Comparison of ENCODE assay signal across 8 mouse cellular contexts in genomic region chr19:12795511-12796327, GRCm38 (mm10). TPM values are rescaled to one million over a fixed set of nuclear protein-coding genes. Genes with fewer than 3 reads are reported as not detected.
DNase-seq lines count a peak whose midpoint lies in the region; ATAC-seq and TF ChIP-seq lines count a peak whose summit lies in the region.

Gene Zfp91 (minus strand): TSS chr19:12796126.
Gene Lpxn (plus strand): TSS chr19:12796193.

- no peak for TF ChIP-seq CTCF in E14TG2a.4 (conservative IDR thresholded peaks at IDR 0.05; ENCODE audit: low read length)
- no peak for TF ChIP-seq CTCF in heart, postnatal 0 days (IDR thresholded peaks at IDR 0.05; ENCODE audit: low read depth)
- no peak for TF ChIP-seq CTCF in testis, adult 2 months (IDR thresholded peaks at IDR 0.05; ENCODE audit: control insufficient read depth, insufficient read depth, insufficient replicate concordance, low read depth, low read length)

- TF ChIP-seq POLR2A in testis, adult 2 months (IDR thresholded peaks at IDR 0.05; ENCODE audit: control insufficient read depth, low read depth, low read length) = peak; percentile 81

- peak within 1 kb of the TSS; percentile 97 for H3K9ac ChIP-seq in forebrain, embryonic 12.5 days
- H3K9ac ChIP-seq in heart, postnatal 0 days (replicated peaks; ENCODE audit: low read depth, low read length) = peak within 1 kb of the TSS; percentile 100
- peak within 1 kb of the TSS; percentile 97 for H3K9ac ChIP-seq in liver, embryonic 16.5 days (ENCODE audit: low read depth, low read length)
- peak within 1 kb of the TSS; percentile 98 for H3K9ac ChIP-seq in neural tube, embryonic 13.5 days

- H3K4me3 ChIP-seq in E14TG2a.4 (replicated peaks; ENCODE audit: low read length) = peak within 1 kb of the TSS; percentile 96
- peak within 1 kb of the TSS; percentile 91 for H3K4me3 ChIP-seq in forebrain, embryonic 12.5 days (replicated peaks)
- peak within 1 kb of the TSS; percentile 99 for H3K4me3 ChIP-seq in heart, postnatal 0 days (ENCODE audit: low read depth, low read length)
- H3K4me3 ChIP-seq in liver, embryonic 16.5 days (ENCODE audit: low read depth, low read length) = peak within 1 kb of the TSS; percentile 99
- peak within 1 kb of the TSS; percentile 95 for H3K4me3 ChIP-seq in neural tube, embryonic 13.5 days
- H3K4me3 ChIP-seq in testis, adult 2 months (ENCODE audit: control insufficient read depth, low read depth, low read length) = peak within 1 kb of the TSS; percentile 96

- peak; percentile 95 for ATAC-seq in forebrain, embryonic 12.5 days (ENCODE audit: low FRiP score)
- ATAC-seq in heart, postnatal 0 days (ENCODE audit: insufficient read depth, low read depth) = peak; percentile 93
- peak; percentile 86 for ATAC-seq in liver, embryonic 16.5 days (ENCODE audit: low read depth)
- ATAC-seq in neural tube, embryonic 13.5 days (ENCODE audit: low read depth) = peak; percentile 98

- H3K27ac ChIP-seq in forebrain, embryonic 12.5 days = peak within 1 kb of the TSS; percentile 99
- H3K27ac ChIP-seq in heart, postnatal 0 days (ENCODE audit: low read depth) = peak within 1 kb of the TSS; percentile 100
- H3K27ac ChIP-seq in liver, embryonic 16.5 days (ENCODE audit: low read length) = peak within 1 kb of the TSS; percentile 100
- H3K27ac ChIP-seq in neural tube, embryonic 13.5 days (replicated peaks) = peak within 1 kb of the TSS; percentile 99
- H3K27ac ChIP-seq in testis, adult 2 months (ENCODE audit: control insufficient read depth, insufficient read depth, low read depth, low read length) = peak within 1 kb of the TSS; percentile 100

- peak within 1 kb of the TSS; percentile 60 for H3K4me2 ChIP-seq in forebrain, embryonic 12.5 days
- peak within 1 kb of the TSS; percentile 97 for H3K4me2 ChIP-seq in heart, postnatal 0 days (ENCODE audit: low read depth, low read length)
- peak within 1 kb of the TSS; percentile 98 for H3K4me2 ChIP-seq in liver, embryonic 16.5 days (ENCODE audit: low read depth, low read length)
- H3K4me2 ChIP-seq in neural tube, embryonic 13.5 days = peak within 1 kb of the TSS; percentile 71

- peaks cover 8% of the 10 kb centered on the region; the same call in 1 of the 2 replicates for H3K36me3 ChIP-seq in E14TG2a.4 (ENCODE audit: insufficient read depth, low read length)
- no peaks in the 10 kb centered on the region for H3K36me3 ChIP-seq in forebrain, embryonic 12.5 days (replicated peaks)
- no peaks in the 10 kb centered on the region for H3K36me3 ChIP-seq in heart, postnatal 0 days (replicated peaks; ENCODE audit: control insufficient read depth, insufficient read depth, low read length)
- H3K36me3 ChIP-seq in liver, embryonic 16.5 days (ENCODE audit: control insufficient read depth, insufficient read depth) = no peaks in the 10 kb centered on the region
- H3K36me3 ChIP-seq in neural tube, embryonic 13.5 days = no peaks in the 10 kb centered on the region
- no peaks in the 10 kb centered on the region for H3K36me3 ChIP-seq in testis, adult 2 months (ENCODE audit: control insufficient read depth, insufficient read depth, low read length)

- peak; percentile 94 for DNase-seq in c-Kit-positive CD71-positive TER-119-positive erythroid progenitor cells, embryonic 14.5 days (ENCODE audit: low spot score)
- DNase-seq in heart, postnatal 0 days (ENCODE audit: low spot score) = peak; percentile 100
- peak; percentile 97 to 99 for DNase-seq in kidney, postnatal 4 days

- WGBS in forebrain, embryonic 12.5 days = under 1% methylated on average over 54 of the region's 76 CpGs
- WGBS in heart, postnatal 0 days = under 1% methylated on average over 55 of the region's 76 CpGs
- WGBS in liver, embryonic 16.5 days (ENCODE audit: insufficient replicate concordance) = under 1% methylated on average over 71 of the region's 76 CpGs
- WGBS in neural tube, embryonic 13.5 days = under 1% methylated on average over 69 of the region's 76 CpGs

- no peaks in the 10 kb centered on the region for H3K9me3 ChIP-seq in E14TG2a.4 (ENCODE audit: low read length)
- H3K9me3 ChIP-seq in forebrain, embryonic 12.5 days = no peaks in the 10 kb centered on the region
- no peaks in the 10 kb centered on the region for H3K9me3 ChIP-seq in heart, postnatal 0 days (replicated peaks; ENCODE audit: control insufficient read depth, low read length)
- H3K9me3 ChIP-seq in liver, embryonic 16.5 days (replicated peaks; ENCODE audit: control insufficient read depth, low read length) = no peaks in the 10 kb centered on the region
- H3K9me3 ChIP-seq in neural tube, embryonic 13.5 days = no peaks in the 10 kb centered on the region

- TF ChIP-seq EP300 in heart, postnatal 0 days (IDR thresholded peaks at IDR 0.05; ENCODE audit: low read depth) = peak; percentile 91

- peaks cover 45% of the 10 kb centered on the region for H3K4me1 ChIP-seq in E14TG2a.4 (replicated peaks; ENCODE audit: low read depth, low read length)
- H3K4me1 ChIP-seq in forebrain, embryonic 12.5 days = peaks cover 12% of the 10 kb centered on the region
- H3K4me1 ChIP-seq in heart, postnatal 0 days (ENCODE audit: control insufficient read depth, insufficient read depth) = peaks cover 14% of the 10 kb centered on the region
- peaks cover 5% of the 10 kb centered on the region for H3K4me1 ChIP-seq in liver, embryonic 16.5 days (ENCODE audit: control insufficient read depth, low read depth, low read length)
- peaks cover 33% of the 10 kb centered on the region for H3K4me1 ChIP-seq in neural tube, embryonic 13.5 days (replicated peaks)
- peaks cover 2% of the 10 kb centered on the region; the same call in 1 of the 2 replicates for H3K4me1 ChIP-seq in testis, adult 2 months (ENCODE audit: control insufficient read depth, insufficient read depth, low read length)

- H3K27me3 ChIP-seq in E14TG2a.4 (ENCODE audit: insufficient read depth, low read length) = no peaks in the 10 kb centered on the region
- no peaks in the 10 kb centered on the region for H3K27me3 ChIP-seq in forebrain, embryonic 12.5 days
- no peaks in the 10 kb centered on the region for H3K27me3 ChIP-seq in heart, postnatal 0 days (ENCODE audit: control insufficient read depth, insufficient read depth, low read length)
- no peaks in the 10 kb centered on the region for H3K27me3 ChIP-seq in liver, embryonic 16.5 days (ENCODE audit: control insufficient read depth, insufficient read depth, low read depth, low read length)
- H3K27me3 ChIP-seq in neural tube, embryonic 13.5 days = no peaks in the 10 kb centered on the region
- H3K27me3 ChIP-seq in testis, adult 2 months (ENCODE audit: control insufficient read depth, insufficient read depth, low read length) = no peaks in the 10 kb centered on the region

RNA-seq across cellular contexts. Expression of gene Zfp91, which starts in this region (rescaled TPM):
- 22.1 and 23.0 TPM in 2 replicates for polyA plus RNA-seq in forebrain, embryonic 12.5 days (2016; fragmentation: Nextera tagmentation; extraction: Ambion mirVana)
- total RNA-seq in heart, postnatal 0 days (2014; rRNA removed; ENCODE audit: low replicate concordance) = 43.6 and 48.2 TPM in 2 replicates
- polyA plus RNA-seq in heart, postnatal 0 days (2015; fragmentation: Nextera tagmentation; extraction: Ambion mirVana) = 8.6 and 9.5 TPM in 2 replicates
- polyA plus RNA-seq in liver, embryonic 16.5 days (2015; fragmentation: Nextera tagmentation; extraction: Ambion mirVana) = 5.8 and 6.3 TPM in 2 replicates
- 14.8 and 15.4 TPM in 2 replicates for polyA plus RNA-seq in neural tube, embryonic 13.5 days (2015; fragmentation: Nextera tagmentation; extraction: Ambion mirVana)
- polyA plus RNA-seq in testis, adult 2 months (2012; rRNA removed) = 40.2 and 48.5 TPM in 2 replicates

RNA-seq across cellular contexts. Expression of gene Lpxn, which starts in this region (rescaled TPM):
- 0.87 and 1.1 TPM in 2 replicates for polyA plus RNA-seq in forebrain, embryonic 12.5 days (2016; fragmentation: Nextera tagmentation; extraction: Ambion mirVana)
- total RNA-seq in heart, postnatal 0 days (2014; rRNA removed; ENCODE audit: low replicate concordance) = 0.27 and 1.3 TPM in 2 replicates
- 0.89 and 1.0 TPM in 2 replicates for polyA plus RNA-seq in heart, postnatal 0 days (2015; fragmentation: Nextera tagmentation; extraction: Ambion mirVana)
- 2.2 and 2.3 TPM in 2 replicates for polyA plus RNA-seq in liver, embryonic 16.5 days (2015; fragmentation: Nextera tagmentation; extraction: Ambion mirVana)
- polyA plus RNA-seq in neural tube, embryonic 13.5 days (2015; fragmentation: Nextera tagmentation; extraction: Ambion mirVana) = 1.2 and 1.9 TPM in 2 replicates
- polyA plus RNA-seq in testis, adult 2 months (2012; rRNA removed) = 25.4 and 27.6 TPM in 2 replicates

Comparison
In these comparisons a context has a peak if more than half of its experiments do, and no peak if none do; other contexts are left out.
1. Peak in every context shown above with its lines: DNase-seq, ATAC-seq, H3K4me3 ChIP-seq and H3K27ac ChIP-seq.